Mouse (Mus musculus) forebrain, embryonic 15.5 days (tissue): ENCODE measurements at regions not wholly inside any gene's neighbourhood (a gene's known extent, or its start where the extent isn't known, plus 50 kb on each side); places are given as distances from the start of the nearest gene placed in this dataset.
A peak's percentile ranks its signal among the peaks of the same experiment; 100 is the strongest.

Source experiments
- ATAC-seq: fragments of 200-750 bp; cut with Nextera tagmentation; replicated peaks from 2 replicates; pipeline ENCODE4 v1.8.0; 2017; ENCODE audit warnings: mild to moderate bottlenecking, moderate TSS enrichment, moderate library complexity
- H3K27ac ChIP-seq: fragments of 300-500 bp; sonication (generic); replicated peaks from 2 replicates; pipeline ENCODE4 v1.5.1; 2015; ENCODE audit warnings: mild to moderate bottlenecking, inconsistent platforms
- H3K27me3 ChIP-seq: fragments of 300-500 bp; sonication (generic); 2 replicates; pipeline ENCODE4 v1.6.1; 2015; ENCODE audit warnings: inconsistent platforms
- H3K36me3 ChIP-seq: fragments of 300-500 bp; sonication (generic); 2 replicates; pipeline ENCODE4 v1.6.1; 2015; ENCODE audit warnings: mild to moderate bottlenecking, inconsistent platforms
- H3K4me1 ChIP-seq: fragments of 300-500 bp; sonication (generic); 2 replicates; pipeline ENCODE4 v1.6.1; 2015; ENCODE audit warnings: inconsistent platforms
- H3K4me2 ChIP-seq: fragments of 300-500 bp; sonication (generic); replicated peaks from 2 replicates; pipeline ENCODE4 v1.6.1; 2015; ENCODE audit warnings: mild to moderate bottlenecking, inconsistent platforms
- H3K4me3 ChIP-seq: fragments of 300-500 bp; sonication (generic); 2 replicates; pipeline ENCODE4 v1.5.1; 2015; ENCODE audit warnings: mild to moderate bottlenecking, inconsistent platforms
- H3K9ac ChIP-seq: fragments of 300-500 bp; sonication (generic); replicated peaks from 2 replicates; pipeline ENCODE4 v1.6.1; 2015; ENCODE audit warnings: mild to moderate bottlenecking, inconsistent platforms
- H3K9me3 ChIP-seq: fragments of 300-500 bp; sonication (generic); 2 replicates; pipeline ENCODE4 v1.6.1; 2016; ENCODE audit warnings: inconsistent platforms
- WGBS: fragments of 180-500 bp; shearing (Covaris S2); methylation state at CpG from one replicate; pipeline ENCODE4 v1.1.7; 2015; ENCODE audit warnings: mixed read lengths; 5-methylcytosine and 5-hydroxymethylcytosine counted together

DNA sequence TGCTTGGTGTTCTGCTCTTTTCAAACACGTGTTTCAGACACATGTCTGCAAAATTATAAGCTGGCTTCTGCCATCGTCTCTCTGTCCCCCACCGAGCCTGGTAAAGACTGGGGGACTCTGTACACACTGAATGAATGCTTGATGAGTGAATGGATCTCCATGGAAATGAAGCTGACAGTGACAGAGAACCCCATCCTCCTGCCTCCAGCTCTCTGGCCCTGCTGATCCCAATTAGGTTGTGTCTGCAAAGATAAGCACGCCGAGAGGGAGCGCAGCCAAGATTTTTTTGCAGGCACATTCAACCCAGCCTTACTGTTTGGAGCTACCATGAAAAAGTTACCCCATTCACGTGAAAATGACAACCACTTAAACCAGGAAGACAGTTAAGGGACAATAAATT, 266.5 kb upstream of the Ppp2r3a start:
- no peaks in the 10 kb centered on the region for H3K4me1 ChIP-seq
- H3K36me3 ChIP-seq, result no peaks in the 10 kb centered on the region
- no peaks in the 10 kb centered on the region for H3K27me3 ChIP-seq
- H3K27ac ChIP-seq, result no peak overlapping the region
- no peak overlapping the region for H3K9ac ChIP-seq
- no peak overlapping the region for H3K4me2 ChIP-seq
- H3K9me3 ChIP-seq, result no peaks in the 10 kb centered on the region
- no peak overlapping the region for H3K4me3 ChIP-seq
- no peak for ATAC-seq
- WGBS, result 33% methylated on average over 7 of the region's 7 CpGs

DNA sequence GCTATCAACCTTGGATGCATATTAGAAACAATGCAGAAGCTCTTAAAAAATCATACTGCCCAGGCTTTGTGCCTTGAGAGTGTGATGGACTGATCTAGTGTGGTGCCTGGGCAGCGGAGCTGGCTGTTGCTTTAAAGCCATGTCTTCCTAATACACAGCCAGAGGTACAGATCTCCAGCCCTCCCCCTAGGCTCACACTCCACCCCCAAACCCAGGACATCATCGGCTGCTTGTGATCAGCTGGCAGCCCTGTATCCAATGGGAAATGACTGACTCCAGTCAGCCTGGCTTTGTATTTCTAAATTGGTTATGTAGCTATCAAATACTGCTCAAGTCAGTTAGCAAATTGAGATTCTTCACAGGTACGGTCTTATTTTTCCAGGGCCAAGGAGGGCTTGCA, 259.2 kb upstream of the Ppp2r3a start:
- Histone ChIP-seq H3K9ac (no peak overlapping the region), H3K4me3 (no peak overlapping the region), H3K4me2 (no peak overlapping the region), H3K9me3 (no peaks in the 10 kb centered on the region), H3K36me3 (no peaks in the 10 kb centered on the region), H3K27ac (no peak overlapping the region), H3K27me3 (no peaks in the 10 kb centered on the region), H3K4me1 (no peaks in the 10 kb centered on the region)
- no peak for ATAC-seq
- 83% methylated on average over 3 of the region's 3 CpGs for WGBS

DNA sequence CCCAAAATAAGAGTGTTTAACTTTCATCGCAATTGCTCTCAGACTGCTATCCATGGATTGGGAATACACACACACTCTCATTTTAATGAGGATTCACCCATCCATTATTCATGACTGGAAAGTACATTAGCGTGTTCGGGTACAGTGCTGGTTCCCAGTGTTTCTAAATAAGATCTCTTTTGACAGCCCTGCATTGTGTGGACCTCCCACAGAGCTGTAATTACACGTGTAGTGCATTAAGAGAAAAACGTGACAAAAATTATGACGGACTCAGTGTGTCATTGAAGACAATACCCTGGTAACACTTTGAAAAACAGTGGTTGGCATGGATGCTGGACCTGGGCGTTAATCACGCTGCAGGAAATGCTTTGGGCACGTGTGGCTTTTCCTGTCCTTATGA, 257.6 kb upstream of the Ppp2r3a start:
- H3K9me3 ChIP-seq, result no peaks in the 10 kb centered on the region
- ATAC-seq, result no peak
- no peaks in the 10 kb centered on the region for H3K4me1 ChIP-seq
- no peaks in the 10 kb centered on the region for H3K36me3 ChIP-seq
- no peak overlapping the region for H3K27ac ChIP-seq
- H3K9ac ChIP-seq, result no peak overlapping the region
- 41% methylated on average over 9 of the region's 9 CpGs for WGBS
- H3K4me3 ChIP-seq, result no peak overlapping the region
- no peaks in the 10 kb centered on the region for H3K27me3 ChIP-seq
- no peak overlapping the region for H3K4me2 ChIP-seq

DNA sequence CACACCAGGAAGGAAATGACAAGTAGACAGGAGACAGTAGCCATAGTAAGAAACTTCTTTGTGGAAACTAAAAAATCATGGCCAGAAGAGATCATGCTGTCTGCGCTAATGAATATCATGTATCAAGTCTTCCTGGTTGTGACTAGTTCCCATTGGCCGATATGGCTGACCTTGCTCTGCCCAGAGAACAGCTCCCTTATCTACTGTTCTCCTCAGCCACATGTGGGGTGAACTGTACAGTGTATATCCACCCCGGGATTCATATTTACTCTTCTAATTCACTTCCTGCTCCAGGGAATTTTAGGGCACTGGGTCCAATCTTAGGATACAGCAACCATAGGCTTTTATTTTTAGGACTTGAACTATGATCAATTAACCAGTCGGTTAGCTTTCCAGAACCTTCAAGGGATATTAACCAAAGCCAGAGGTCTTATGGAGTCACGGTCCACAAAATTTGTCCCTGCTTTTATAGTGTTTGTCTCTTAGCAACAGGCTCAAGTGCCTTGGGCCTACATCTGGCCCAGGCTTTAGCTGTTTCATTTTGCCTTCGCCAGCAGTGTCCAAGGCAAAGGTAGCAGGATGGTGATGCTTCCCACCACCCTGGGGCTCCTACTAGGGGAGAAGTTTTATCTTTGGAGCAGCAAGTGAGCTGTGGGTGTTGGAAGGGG, 255.6 kb upstream of the Ppp2r3a start:
- Histone ChIP-seq H3K4me2 (no peak overlapping the region), H3K27ac (no peak overlapping the region), H3K9me3 (no peaks in the 10 kb centered on the region), H3K9ac (no peak overlapping the region), H3K4me1 (peaks cover 2% of the 10 kb centered on the region; the same call in 1 of the 2 replicates), H3K36me3 (no peaks in the 10 kb centered on the region), H3K27me3 (no peaks in the 10 kb centered on the region), H3K4me3 (no peak overlapping the region)
- WGBS, result 92% methylated on average over 6 of the region's 6 CpGs
- no peak for ATAC-seq

DNA sequence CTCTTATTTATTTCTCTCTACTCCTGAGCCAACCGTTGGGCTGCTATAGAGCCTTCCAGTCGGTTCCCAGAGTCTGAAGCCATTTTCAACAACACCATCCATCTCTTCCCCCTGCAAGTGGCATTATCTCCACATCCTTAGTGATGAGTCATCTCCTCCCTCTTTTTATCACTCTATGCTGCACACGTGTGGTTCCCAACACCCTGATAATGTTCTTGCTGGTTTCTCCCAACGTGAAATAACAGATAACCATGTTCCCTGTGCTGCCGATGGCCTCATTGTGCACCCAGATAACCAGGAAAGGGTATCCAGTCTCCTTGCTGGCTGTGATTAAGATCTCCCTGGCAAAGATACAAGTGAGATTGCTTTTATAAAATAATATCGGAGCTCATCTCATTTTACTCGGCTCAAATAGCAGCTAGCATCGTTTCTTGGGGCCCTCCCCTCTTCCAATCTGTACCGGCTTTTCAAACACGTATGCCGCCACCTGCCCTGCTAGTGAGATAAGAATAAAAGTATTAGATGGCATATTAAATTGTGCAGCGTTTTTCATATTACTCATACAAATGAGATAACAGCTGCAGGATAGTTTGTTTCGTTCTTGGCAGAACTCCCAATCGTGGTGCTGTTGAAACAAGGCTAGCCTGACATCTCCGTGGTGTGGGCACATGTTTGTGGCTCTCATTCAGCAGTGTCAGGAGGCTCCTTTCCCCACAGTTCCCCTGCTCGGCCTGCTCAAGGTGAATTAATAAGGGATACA, 250.3 kb upstream of the Ppp2r3a start:
- Histone ChIP-seq H3K4me2 (no peak overlapping the region), H3K36me3 (no peaks in the 10 kb centered on the region), H3K4me1 (peaks cover 3% of the 10 kb centered on the region; the same call in 1 of the 2 replicates), H3K27me3 (no peaks in the 10 kb centered on the region), H3K4me3 (no peak overlapping the region), H3K9me3 (no peaks in the 10 kb centered on the region), H3K9ac (no peak overlapping the region), H3K27ac (peak overlapping the region; percentile 41)
- 55% methylated on average over 16 of the region's 16 CpGs for WGBS
- ATAC-seq, result no peak

DNA sequence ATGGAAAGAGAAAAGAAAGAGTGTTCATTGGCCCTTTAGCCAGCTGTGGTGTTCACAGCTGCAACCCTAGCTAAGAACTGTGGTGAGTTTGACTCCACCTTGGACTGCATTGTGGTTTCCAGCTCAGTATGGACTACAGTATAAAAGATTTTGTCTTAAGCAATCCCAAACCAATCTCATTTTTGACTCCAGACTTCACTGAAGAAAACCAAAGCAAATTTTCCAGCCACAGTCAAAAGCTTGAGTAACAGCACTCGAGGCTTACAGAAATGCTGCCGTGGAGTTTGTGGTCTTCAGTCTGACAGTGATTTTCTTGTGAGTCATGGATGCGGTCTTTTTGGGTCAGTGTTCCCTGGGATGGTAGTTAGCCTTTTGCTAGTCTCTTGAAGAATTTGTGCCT, 249.4 kb upstream of the Ppp2r3a start:
- no peak for ATAC-seq

DNA sequence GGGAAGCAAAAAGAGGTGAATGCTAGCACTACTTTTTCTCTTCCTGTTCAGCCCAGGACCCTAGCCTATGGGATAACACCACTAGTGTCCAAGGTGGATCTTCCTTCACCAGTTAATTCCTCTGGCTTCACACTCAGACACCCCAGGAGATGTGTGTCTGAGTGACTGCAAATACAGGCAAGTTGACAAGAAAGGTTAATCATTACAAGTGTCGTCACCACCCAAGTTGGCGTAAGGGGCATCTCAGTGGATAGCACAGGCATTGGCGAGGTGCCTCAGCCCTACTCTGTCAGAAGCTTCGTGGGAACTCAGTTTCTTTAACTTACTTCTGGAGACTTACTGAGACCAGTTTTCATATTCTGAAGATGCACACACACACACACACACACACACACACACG, 247.1 kb upstream of the Ppp2r3a start:
- 93% methylated on average over 5 of the region's 5 CpGs for WGBS
- Histone ChIP-seq H3K27ac (no peak overlapping the region), H3K36me3 (no peaks in the 10 kb centered on the region), H3K9me3 (no peaks in the 10 kb centered on the region), H3K4me3 (no peak overlapping the region), H3K4me2 (no peak overlapping the region), H3K27me3 (no peaks in the 10 kb centered on the region), H3K9ac (no peak overlapping the region), H3K4me1 (peaks cover 16% of the 10 kb centered on the region; the same call in 1 of the 2 replicates)
- ATAC-seq, result no peak

More for the DNA sequence above, 249.4 kb upstream of the Ppp2r3a start:
- Histone ChIP-seq H3K4me1 (peaks cover 9% of the 10 kb centered on the region; the same call in 1 of the 2 replicates), H3K27ac (no peak overlapping the region), H3K9me3 (no peaks in the 10 kb centered on the region), H3K27me3 (no peaks in the 10 kb centered on the region), H3K9ac (no peak overlapping the region), H3K4me3 (no peak overlapping the region), H3K4me2 (no peak overlapping the region), H3K36me3 (no peaks in the 10 kb centered on the region)
- WGBS, result 90% methylated on average over 3 of the region's 3 CpGs

DNA sequence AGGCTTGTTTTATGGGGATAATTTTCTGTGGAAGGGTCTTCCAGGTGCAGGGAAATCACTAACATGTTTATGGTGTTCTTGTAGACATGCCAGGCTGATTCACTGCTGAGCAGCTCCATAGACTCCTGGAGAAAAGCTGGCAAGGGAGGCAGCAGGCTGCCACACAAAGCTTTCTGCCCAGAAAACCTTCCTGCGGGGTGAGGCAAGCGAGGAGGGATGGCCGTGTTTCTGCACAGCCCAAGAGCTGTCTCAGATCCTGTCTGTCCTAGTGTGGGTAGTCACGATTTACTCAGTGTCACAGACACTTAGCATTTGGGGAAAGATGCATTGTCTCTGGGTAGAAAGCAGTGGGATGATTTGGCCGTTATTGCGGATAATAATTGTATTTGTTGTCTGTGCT, 244.2 kb upstream of the Ppp2r3a start:
- 33% methylated on average over 6 of the region's 6 CpGs for WGBS
- H3K9ac ChIP-seq, result peak overlapping the region; percentile 14; the same call in 1 of the 2 replicates
- H3K27ac ChIP-seq, result peak overlapping the region; percentile 36
- no peaks in the 10 kb centered on the region for H3K27me3 ChIP-seq
- H3K4me2 ChIP-seq, result no peak overlapping the region
- H3K4me1 ChIP-seq, result 0 out of 2 replicates have a peak, but pooled peaks cover 13% of the 10 kb centered on the region
- ATAC-seq, result peak; percentile 23; the same call in 1 of the 2 replicates
- no peaks in the 10 kb centered on the region for H3K36me3 ChIP-seq
- H3K9me3 ChIP-seq, result no peaks in the 10 kb centered on the region
- H3K4me3 ChIP-seq, result no peak overlapping the region

DNA sequence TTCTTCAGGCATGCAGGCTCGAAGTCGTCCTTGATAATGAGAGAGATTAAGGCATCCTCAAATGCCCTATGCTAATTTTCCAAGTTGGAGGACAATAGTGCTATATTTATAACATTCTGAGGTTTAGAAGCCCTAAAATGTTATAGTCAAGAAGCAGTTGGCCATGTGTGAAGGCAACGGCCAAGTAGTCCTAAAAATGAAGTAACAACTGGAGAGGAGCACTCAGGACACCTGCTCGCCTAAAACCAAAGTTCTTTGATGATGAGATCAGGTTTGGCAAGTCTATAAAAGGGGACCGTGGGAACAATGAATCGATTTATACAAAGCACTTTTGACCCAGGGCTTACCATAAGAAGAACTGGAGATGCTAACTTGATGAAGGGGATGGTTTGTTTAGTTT, 237.4 kb upstream of the Ppp2r3a start:
- Histone ChIP-seq H3K9ac (no peak overlapping the region), H3K4me2 (no peak overlapping the region), H3K27me3 (no peaks in the 10 kb centered on the region), H3K27ac (no peak overlapping the region), H3K4me3 (no peak overlapping the region), H3K36me3 (no peaks in the 10 kb centered on the region), H3K9me3 (no peaks in the 10 kb centered on the region), H3K4me1 (no peaks in the 10 kb centered on the region)
- WGBS, result 59% methylated on average over 6 of the region's 6 CpGs
- no peak for ATAC-seq

DNA sequence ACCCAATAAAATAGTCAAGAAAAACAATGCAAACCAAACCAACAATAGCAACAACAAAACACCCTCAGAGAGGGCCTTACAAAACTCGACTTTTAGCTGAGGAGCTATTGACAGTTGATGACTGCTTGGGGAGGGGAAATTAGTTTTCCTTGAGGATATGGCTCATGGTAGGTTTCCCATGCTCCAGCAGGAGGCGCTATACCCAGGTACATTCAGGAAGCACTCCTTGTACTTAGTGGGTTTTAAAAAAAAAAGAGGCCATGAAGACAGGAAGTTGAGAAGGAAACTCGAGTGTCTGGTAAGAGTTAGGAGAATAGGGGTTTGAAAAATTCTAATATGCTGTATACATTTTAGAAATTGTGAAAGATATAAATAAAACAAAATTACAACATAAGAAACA, 224.6 kb upstream of the Ppp2r3a start:
- WGBS, result 76% methylated on average over 3 of the region's 3 CpGs

DNA sequence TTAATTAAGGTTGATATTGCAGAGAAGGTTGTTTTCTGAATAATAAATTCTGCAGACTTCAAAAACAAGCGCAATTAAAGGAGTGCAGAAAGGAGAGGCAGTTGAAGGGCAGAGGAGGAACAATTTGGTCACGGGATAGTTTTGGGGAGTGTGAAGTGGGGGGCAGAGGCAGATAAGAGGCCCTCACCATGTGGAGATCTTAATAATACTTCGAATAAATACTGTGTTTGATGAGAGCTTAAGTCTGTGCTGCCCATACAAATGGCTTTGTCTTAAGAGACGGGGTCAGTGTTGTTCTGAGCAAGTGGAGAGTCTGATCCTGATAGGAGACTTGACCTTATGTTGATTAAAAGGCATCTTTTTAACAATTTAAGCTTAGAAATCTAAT, 221.5 kb upstream of the Ppp2r3a start:
- H3K9me3 ChIP-seq, result no peaks in the 10 kb centered on the region
- H3K9ac ChIP-seq, result no peak overlapping the region
- no peaks in the 10 kb centered on the region for H3K27me3 ChIP-seq
- peak; percentile 26; the same call in 1 of the 2 replicates for ATAC-seq
- H3K4me1 ChIP-seq, result peaks cover 19% of the 10 kb centered on the region
- 14% methylated on average over 4 of the region's 4 CpGs for WGBS
- H3K27ac ChIP-seq, result peak overlapping the region; percentile 38; the same call in 1 of the 2 replicates
- 0 out of 2 replicates have a peak overlapping the region, but pooled peaks have one; percentile 6 for H3K4me2 ChIP-seq
- H3K36me3 ChIP-seq, result no peaks in the 10 kb centered on the region
- no peak overlapping the region for H3K4me3 ChIP-seq

More for the DNA sequence above, 224.6 kb upstream of the Ppp2r3a start:
- Histone ChIP-seq H3K36me3 (no peaks in the 10 kb centered on the region), H3K9me3 (0 out of 2 replicates have a peak, but pooled peaks cover 1% of the 10 kb centered on the region), H3K27me3 (no peaks in the 10 kb centered on the region), H3K4me3 (no peak overlapping the region), H3K27ac (no peak overlapping the region), H3K9ac (no peak overlapping the region), H3K4me1 (peaks cover 19% of the 10 kb centered on the region), H3K4me2 (no peak overlapping the region)
- no peak for ATAC-seq
